Mouse (Mus musculus): ENCODE results near the gene Klk4. TPM values are rescaled to one million over a fixed set of nuclear protein-coding genes. Genes with fewer than 3 reads are reported as not detected.
A peak's percentile ranks its signal among the peaks of the same experiment; 100 is the strongest.

Klk4 gene
- polyA plus RNA-seq, 1 experiment from 2014 or later: 0.18 TPM

GRCm38 (mm10) chr7:43919559-43920451, 38.8 kb downstream of the Klk4 start:
- no peak overlapping the region for H3K4me3 ChIP-seq
- no peak overlapping the region for H3K9ac ChIP-seq
- no peaks in the 10 kb centered on the region for H3K9me3 ChIP-seq (replicated peaks)
- H3K27me3 ChIP-seq (replicated peaks): 0 out of 2 replicates have a peak, but pooled peaks cover 12% of the 10 kb centered on the region
- no peak overlapping the region for H3K4me2 ChIP-seq
- H3K27ac ChIP-seq (ENCODE audit: poor library complexity, severe bottlenecking): no peak overlapping the region
- no peaks in the 10 kb centered on the region for H3K36me3 ChIP-seq
- ATAC-seq (ENCODE audit: insufficient number of reproducible peaks, low FRiP score): peak; percentile 72
- 26% methylated on average over 14 of the region's 14 CpGs for WGBS
- H3K4me1 ChIP-seq (replicated peaks): no peaks in the 10 kb centered on the region

DNA sequence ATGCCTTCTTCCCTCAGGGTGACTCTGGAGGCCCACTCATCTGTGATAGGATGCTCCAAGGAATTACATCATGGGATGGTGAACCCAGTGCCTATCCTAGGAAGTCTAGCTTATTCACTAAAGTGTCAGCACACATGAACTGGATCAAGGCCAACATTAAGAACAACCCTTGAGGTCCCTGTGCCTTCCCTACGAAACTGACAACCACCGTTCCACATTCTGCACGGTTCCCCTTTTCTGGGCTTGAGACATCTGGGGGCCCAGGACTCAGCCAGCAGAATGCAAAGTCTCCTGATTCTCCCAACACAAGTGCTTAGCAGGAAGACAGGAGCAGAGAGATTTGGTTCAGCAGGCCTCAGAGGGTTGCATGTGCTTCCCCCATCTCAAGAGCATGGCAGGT, 39.6 kb downstream of the Klk4 start:
- H3K27me3 ChIP-seq (replicated peaks): 0 out of 2 replicates have a peak, but pooled peaks cover 12% of the 10 kb centered on the region
- no peak overlapping the region for H3K4me3 ChIP-seq
- no peaks in the 10 kb centered on the region for H3K4me1 ChIP-seq (replicated peaks)
- no peaks in the 10 kb centered on the region for H3K36me3 ChIP-seq
- no peak for ATAC-seq (ENCODE audit: insufficient number of reproducible peaks, low FRiP score)
- WGBS: 84% methylated on average over 3 of the region's 3 CpGs
- H3K9ac ChIP-seq: no peak overlapping the region
- H3K9me3 ChIP-seq (replicated peaks): no peaks in the 10 kb centered on the region
- H3K4me2 ChIP-seq: no peak overlapping the region
- no peak overlapping the region for H3K27ac ChIP-seq (ENCODE audit: poor library complexity, severe bottlenecking)

DNA sequence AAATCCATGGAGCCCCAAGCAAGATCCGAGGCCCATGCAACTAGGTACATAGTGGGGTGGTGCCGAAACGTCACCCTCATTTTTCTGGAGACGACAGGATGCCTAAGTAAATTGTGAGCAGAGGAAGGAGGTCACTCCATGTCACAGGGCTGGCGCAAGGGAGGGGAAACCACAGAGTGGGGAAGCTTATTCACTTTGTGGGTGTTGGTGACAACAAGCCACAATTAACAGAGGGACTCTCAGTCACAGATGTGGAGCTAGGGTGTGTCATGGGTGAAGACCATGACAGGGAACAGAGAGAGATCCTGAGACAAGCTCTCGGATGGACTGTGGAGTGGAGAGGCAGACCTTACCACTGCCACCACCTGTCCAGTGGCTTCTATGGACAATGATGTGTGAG, 40.1 kb downstream of the Klk4 start:
- no peak for ATAC-seq (ENCODE audit: insufficient number of reproducible peaks, low FRiP score)
- Histone ChIP-seq H3K4me2 (no peak overlapping the region), H3K9ac (no peak overlapping the region), H3K4me3 (no peak overlapping the region), H3K36me3 (no peaks in the 10 kb centered on the region), H3K27ac (ENCODE audit: poor library complexity, severe bottlenecking) (no peak overlapping the region), H3K4me1 (replicated peaks) (no peaks in the 10 kb centered on the region), H3K27me3 (replicated peaks) (0 out of 2 replicates have a peak, but pooled peaks cover 12% of the 10 kb centered on the region), H3K9me3 (replicated peaks) (no peaks in the 10 kb centered on the region)
- 73% methylated on average over 6 of the region's 6 CpGs for WGBS

DNA sequence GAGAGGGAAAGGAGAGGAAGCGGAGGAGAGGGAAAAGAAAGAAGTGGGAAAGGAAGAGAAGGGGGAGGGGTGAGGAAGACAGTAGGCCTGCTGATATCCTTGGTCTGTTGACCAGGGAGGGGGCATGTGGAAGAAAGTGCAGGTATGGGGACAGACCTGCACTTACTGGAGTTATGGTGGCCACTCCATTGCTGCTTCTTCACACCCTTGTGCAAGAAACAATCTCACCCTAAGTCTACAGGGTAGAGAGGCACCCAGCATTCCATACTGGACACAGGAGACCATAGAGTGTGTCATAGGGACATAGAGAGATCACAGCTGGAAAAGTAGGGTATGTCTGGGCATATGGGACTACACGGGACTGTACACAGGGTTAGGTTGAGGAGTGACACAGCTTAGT, 41.0 kb downstream of the Klk4 start:
- Histone ChIP-seq H3K27me3 (replicated peaks) (0 out of 2 replicates have a peak, but pooled peaks cover 8% of the 10 kb centered on the region), H3K36me3 (no peaks in the 10 kb centered on the region), H3K4me1 (replicated peaks) (no peaks in the 10 kb centered on the region), H3K9ac (no peak overlapping the region), H3K9me3 (replicated peaks) (no peaks in the 10 kb centered on the region), H3K4me2 (no peak overlapping the region), H3K4me3 (no peak overlapping the region), H3K27ac (ENCODE audit: poor library complexity, severe bottlenecking) (no peak overlapping the region)
- 61% methylated on average over 2 of the region's 2 CpGs for WGBS
- no peak for ATAC-seq (ENCODE audit: insufficient number of reproducible peaks, low FRiP score)

GRCm38 (mm10) chr7:43925985-43926384, 45.0 kb downstream of the Klk4 start:
- ATAC-seq (ENCODE audit: insufficient number of reproducible peaks, low FRiP score): no peak
- 63% methylated on average over 5 of the region's 5 CpGs for WGBS
- no peaks in the 10 kb centered on the region for H3K36me3 ChIP-seq
- H3K4me1 ChIP-seq (replicated peaks): no peaks in the 10 kb centered on the region
- H3K27ac ChIP-seq (ENCODE audit: poor library complexity, severe bottlenecking): no peak overlapping the region
- H3K9me3 ChIP-seq (replicated peaks): no peaks in the 10 kb centered on the region
- no peak overlapping the region for H3K4me2 ChIP-seq
- no peak overlapping the region for H3K9ac ChIP-seq
- no peak overlapping the region for H3K4me3 ChIP-seq
- no peaks in the 10 kb centered on the region for H3K27me3 ChIP-seq (replicated peaks)

DNA sequence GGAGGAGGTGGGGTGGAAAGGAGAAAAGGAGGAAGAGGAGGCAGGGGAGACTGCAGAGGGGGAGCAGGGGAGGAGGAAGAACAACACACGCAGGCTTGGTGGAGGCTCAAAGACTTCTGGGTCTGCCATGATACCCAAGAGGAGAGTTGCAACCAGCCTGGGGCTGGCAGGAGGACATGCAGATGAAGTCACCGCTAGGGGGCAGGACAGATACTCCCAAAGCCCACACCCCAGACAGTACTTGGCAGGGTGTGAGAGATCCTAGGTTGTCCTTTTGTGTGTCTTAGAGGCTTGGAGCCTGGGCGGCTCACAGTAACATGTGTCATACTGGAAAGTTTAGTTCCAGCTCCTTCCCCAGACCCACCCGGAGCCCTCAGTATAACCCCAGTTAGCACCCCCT, 47.6 kb downstream of the Klk4 start:
- no peaks in the 10 kb centered on the region for H3K9me3 ChIP-seq (replicated peaks)
- no peak overlapping the region for H3K4me2 ChIP-seq
- H3K27me3 ChIP-seq (replicated peaks): no peaks in the 10 kb centered on the region
- H3K9ac ChIP-seq: no peak overlapping the region
- 40% methylated on average over 4 of the region's 4 CpGs for whole genome bisulfite sequencing
- no peak overlapping the region for H3K4me3 ChIP-seq
- no peak for ATAC-seq (ENCODE audit: insufficient number of reproducible peaks, low FRiP score)
- no peaks in the 10 kb centered on the region for H3K4me1 ChIP-seq (replicated peaks)
- no peaks in the 10 kb centered on the region for H3K36me3 ChIP-seq
- no peak overlapping the region for H3K27ac ChIP-seq (ENCODE audit: poor library complexity, severe bottlenecking)

DNA sequence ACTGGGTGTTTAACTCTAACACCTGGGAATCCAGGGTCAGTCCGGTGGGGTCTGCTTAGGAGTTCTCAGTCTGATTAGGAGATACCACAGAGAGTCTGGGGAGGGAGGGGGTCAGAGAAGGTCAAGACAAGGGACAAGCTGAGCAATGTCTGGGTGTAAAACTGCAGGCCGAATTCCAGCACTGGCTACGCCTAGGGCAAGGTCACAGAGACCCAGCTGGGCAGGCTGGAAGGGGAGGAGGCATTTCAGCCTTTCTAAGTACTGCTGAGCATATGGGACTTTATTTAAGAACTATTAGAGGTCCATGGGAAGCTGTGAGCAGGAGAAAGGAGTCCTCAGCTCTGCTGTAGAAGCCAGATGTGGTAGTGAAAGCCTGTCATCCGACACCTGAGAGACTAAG, 51.4 kb downstream of the Klk4 start:
- no peaks in the 10 kb centered on the region for H3K9me3 ChIP-seq (replicated peaks)
- no peak overlapping the region for H3K9ac ChIP-seq
- H3K36me3 ChIP-seq: no peaks in the 10 kb centered on the region
- H3K4me3 ChIP-seq: no peak overlapping the region
- no peaks in the 10 kb centered on the region for H3K27me3 ChIP-seq (replicated peaks)
- no peaks in the 10 kb centered on the region for H3K4me1 ChIP-seq (replicated peaks)
- 55% methylated on average over 4 of the region's 4 CpGs for WGBS
- no peak overlapping the region for H3K4me2 ChIP-seq
- no peak for ATAC-seq (ENCODE audit: insufficient number of reproducible peaks, low FRiP score)
- no peak overlapping the region for H3K27ac ChIP-seq (ENCODE audit: poor library complexity, severe bottlenecking)

DNA sequence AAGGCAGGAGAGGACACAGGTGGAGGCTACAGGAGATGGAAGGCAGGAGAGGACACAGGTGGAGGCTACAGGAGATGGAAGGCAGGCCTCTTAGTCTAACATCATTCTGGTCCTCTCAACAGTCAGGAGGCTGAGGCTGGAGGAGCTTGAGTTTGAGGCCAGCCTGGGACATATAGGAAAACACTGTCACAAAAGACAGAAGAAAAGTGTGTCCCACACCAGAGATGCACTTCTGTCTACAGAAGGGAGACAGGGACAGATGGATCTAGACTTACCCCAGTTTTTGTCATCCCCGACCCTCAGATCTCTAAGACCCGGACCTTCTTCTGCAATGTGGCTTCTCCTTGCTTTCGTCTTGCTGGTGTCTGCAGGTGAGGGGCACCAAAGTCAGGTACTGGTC, 52.5 kb downstream of the Klk4 start, which contains the start of gene Klk15:
TSS of gene Klk15 (plus strand) at position 301 of the 400 bp plus-strand sequence.
- no peak within 1 kb of the TSS for H3K27ac ChIP-seq (ENCODE audit: poor library complexity, severe bottlenecking)
- WGBS: 73% methylated on average over 3 of the region's 3 CpGs

DNA sequence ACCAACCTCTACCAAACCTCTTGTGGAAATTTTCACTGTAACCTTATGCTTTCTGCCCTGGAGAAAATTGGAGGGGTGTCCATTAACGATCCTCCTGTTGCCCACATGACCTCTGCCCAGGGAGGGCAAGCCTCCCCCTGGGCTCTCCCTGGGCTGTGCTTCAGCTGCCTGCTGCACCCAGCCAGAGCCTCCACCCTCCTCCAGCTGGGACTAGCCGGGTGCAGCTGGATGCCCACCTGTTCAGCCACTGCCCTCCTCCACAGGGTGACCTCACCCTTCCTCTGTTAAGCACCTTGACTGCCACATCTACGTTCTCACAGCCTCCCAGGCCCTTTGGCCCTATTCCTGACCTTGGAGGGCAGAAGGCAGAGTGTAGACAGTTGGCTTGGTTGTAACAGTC, 53.8 kb downstream of the Klk4 start:
- Histone ChIP-seq H3K4me1 (replicated peaks) (no peaks in the 10 kb centered on the region), H3K4me3 (no peak overlapping the region), H3K27me3 (replicated peaks) (no peaks in the 10 kb centered on the region), H3K9me3 (replicated peaks) (no peaks in the 10 kb centered on the region; the same call in 1 of the 2 replicates), H3K9ac (no peak overlapping the region), H3K4me2 (no peak overlapping the region), H3K27ac (ENCODE audit: poor library complexity, severe bottlenecking) (no peak overlapping the region), H3K36me3 (no peaks in the 10 kb centered on the region)
- 60% methylated on average over 3 of the region's 3 CpGs for WGBS
- no peak for ATAC-seq (ENCODE audit: insufficient number of reproducible peaks, low FRiP score)

More for the DNA sequence above, 52.5 kb downstream of the Klk4 start, which contains the start of gene Klk15:
- H3K4me2 ChIP-seq: no peak within 1 kb of the TSS
- no peaks in the 10 kb centered on the region for H3K36me3 ChIP-seq
- H3K9ac ChIP-seq: no peak within 1 kb of the TSS
- H3K4me1 ChIP-seq (replicated peaks): no peaks in the 10 kb centered on the region
- H3K9me3 ChIP-seq (replicated peaks): no peaks in the 10 kb centered on the region
- no peaks in the 10 kb centered on the region for H3K27me3 ChIP-seq (replicated peaks)
- H3K4me3 ChIP-seq: no peak within 1 kb of the TSS
- ATAC-seq (ENCODE audit: insufficient number of reproducible peaks, low FRiP score): no peak

Measured in heart, embryonic 12.5 days (tissue).